Mouse (Mus musculus): ENCODE measurements around the gene Ascl3.

DNA sequence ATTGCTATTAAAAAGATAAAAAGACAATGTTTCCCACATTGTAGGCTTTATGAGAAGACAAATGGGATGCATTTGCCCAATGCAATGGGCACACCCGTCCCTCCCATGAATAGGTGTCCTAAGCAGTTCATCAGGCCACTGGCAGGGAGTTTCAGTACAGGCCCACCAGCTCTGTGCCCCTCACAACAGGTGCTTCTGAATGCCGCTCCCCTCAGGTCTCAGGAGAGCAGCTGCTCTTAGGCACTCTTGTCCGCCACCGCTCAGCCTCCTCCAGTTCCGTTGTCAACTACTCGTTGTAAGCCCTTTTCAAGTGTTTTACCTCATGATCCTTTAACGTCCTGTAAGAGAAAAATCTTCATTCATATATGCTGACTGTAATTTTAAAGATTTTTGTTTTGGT, 19.3 kb downstream of the Ascl3 start:
- TF ChIP-seq GATA1 (IDR thresholded peaks at IDR 0.05; ENCODE audit: borderline replicate concordance, low read length) = no peak
- TF ChIP-seq FLI1 (IDR thresholded peaks at IDR 0.05; ENCODE audit: low read length) = no peak

All from megakaryocyte, embryonic 14.5 days (primary cell).